Mouse (Mus musculus) liver, embryonic 14.5 days (tissue): ENCODE results near the gene Pms1. TPM values are rescaled to one million over a fixed set of nuclear protein-coding genes. Genes with fewer than 3 reads are reported as not detected.
"Not testable (repeated sequence)": the region's sequence is repeated elsewhere in the genome, so short reads cannot be mapped to it uniquely, and the experiment has no call there.

Source experiments
- ATAC-seq: fragments of 200-750 bp; cut with Nextera tagmentation; 2 replicates; pipeline ENCODE4 v1.8.0; 2017; ENCODE audit warnings: moderate number of reproducible peaks, mild to moderate bottlenecking, moderate library complexity; ENCODE audit not compliant: insufficient read depth
- DNase-seq, 3 experiments: peaks; one replicate each; pipeline ENCODE4 v3.0.0-alpha.2; 2012 to 2013; ENCODE audit warnings: low read depth in 3 of 3, low spot score in 3 of 3
- H3K27ac ChIP-seq: fragments of 300-500 bp; sonication (generic); 2 replicates; pipeline ENCODE4 v1.5.1; 2014; ENCODE audit warnings: moderate library complexity, mild to moderate bottlenecking, control low read depth, inconsistent platforms
- H3K27me3 ChIP-seq: fragments of 300-500 bp; sonication (generic); 2 replicates; pipeline ENCODE4 v1.6.1; 2014; ENCODE audit warnings: mild to moderate bottlenecking, low read length, moderate library complexity; ENCODE audit not compliant: control insufficient read depth, insufficient read depth
- H3K36me3 ChIP-seq: fragments of 300-500 bp; sonication (generic); replicated peaks from 2 replicates; pipeline ENCODE4 v1.6.1; 2014; ENCODE audit warnings: low read depth; ENCODE audit not compliant: control insufficient read depth, insufficient read depth
- H3K4me1 ChIP-seq, 2 experiments: fragments of 200-500 bp in 1 of 2; fragments of 300-500 bp in 1 of 2; sonication (generic) in 1 of 2; replicated peaks; 2 replicates each; pipeline ENCODE4 v1.6.1; 2012 to 2014; ENCODE audit warnings: antibody characterized with exemption in 1 of 2, inconsistent platforms in 1 of 2, low read length in 1 of 2; ENCODE audit not compliant: control insufficient read depth in 2 of 2, insufficient read depth in 2 of 2
- H3K4me2 ChIP-seq: fragments of 300-500 bp; sonication (generic); 2 replicates; pipeline ENCODE4 v1.6.1; 2014; ENCODE audit warnings: low read depth, mild to moderate bottlenecking, control low read depth, moderate library complexity
- H3K4me3 ChIP-seq, 2 experiments: fragments of 200-500 bp in 1 of 2; fragments of 300-500 bp in 1 of 2; sonication (generic) in 1 of 2; 2 replicates each; pipeline ENCODE4 v1.5.1; 2012 to 2014; ENCODE audit warnings: low read depth in 2 of 2, low read length in 2 of 2, mild to moderate bottlenecking in 2 of 2, control low read depth in 1 of 2, inconsistent platforms in 1 of 2, moderate library complexity in 1 of 2; ENCODE audit not compliant: insufficient read depth in 1 of 2
- H3K9ac ChIP-seq: fragments of 300-500 bp; sonication (generic); replicated peaks from 2 replicates; pipeline ENCODE4 v1.6.1; 2014; ENCODE audit warnings: mild to moderate bottlenecking, control low read depth, moderate library complexity
- H3K9me3 ChIP-seq: fragments of 300-500 bp; sonication (generic); 2 replicates; pipeline ENCODE4 v1.6.1; 2016; ENCODE audit warnings: low read length, mixed read lengths; ENCODE audit not compliant: control insufficient read depth
- CTCF ChIP-seq: IDR thresholded peaks from 2 replicates; pipeline ENCODE4 v1.5.1; 2016; ENCODE audit warnings: antibody characterized with exemption, low read depth, control low read depth
- EP300 ChIP-seq: IDR thresholded peaks from 2 replicates; pipeline ENCODE4 v1.6.1; 2016; ENCODE audit warnings: antibody characterized with exemption, low read depth
- WGBS: fragments of 180-500 bp; shearing (Covaris S2); extraction: QIAGEN DNeasy Blood & Tissue Kit; methylation state at CpG from one replicate; pipeline ENCODE4 v1.1.7; 2014; ENCODE audit not compliant: insufficient replicate concordance; 5-methylcytosine and 5-hydroxymethylcytosine counted together
- polyA plus RNA-seq, 2 experiments: library from polyadenylated mRNA; depleted of rRNA in 1 of 2; stranded (reverse) in 1 of 2; unstranded in 1 of 2; fragments of >200 nt; fragmentation: Nextera tagmentation in 1 of 2; extraction: Ambion mirVana in 1 of 2; gene quantifications; 2 replicates each; pipeline versions ENCODE4 v1.2.1 to v1.2.3; 2012 to 2014

The Pms1 gene
- polyA plus RNA-seq, 2 experiments = 3.1 to 8.2 TPM

GRCm38 (mm10) chr1:53312989-53313967, 16.5 kb upstream of the Pms1 start, which contains the start of gene Osgepl1:
Gene Osgepl1 (plus strand): TSS chr1:53313624.
- peak within 1 kb of the TSS; percentile 88 for H3K9ac ChIP-seq
- H3K4me3 ChIP-seq = peak within 1 kb of the TSS; percentile 81 to 99
- H3K36me3 ChIP-seq = peaks cover 5% of the 10 kb centered on the region
- no peaks in the 10 kb centered on the region for H3K9me3 ChIP-seq
- WGBS = 2% methylated on average over 27 of the region's 27 CpGs
- H3K27ac ChIP-seq = peak within 1 kb of the TSS; percentile 86
- DNase-seq (peak; percentile 65 to 76 (median 68)), ATAC-seq (peak; percentile 94)
- TF ChIP-seq EP300 = no peak
- TF ChIP-seq CTCF = peak; percentile 39; the same call in 1 of the 2 replicates
- no peaks in the 10 kb centered on the region for H3K27me3 ChIP-seq
- H3K4me1 ChIP-seq = peaks cover 0 to 4% of the 10 kb centered on the region in 2 experiments; a peak in 2 of 4 replicates
- H3K4me2 ChIP-seq = peak within 1 kb of the TSS; percentile 84

GRCm38 (mm10) chr1:53300506-53300905, 3.7 kb upstream of the Pms1 start:
- no peak for DNase-seq
- 68% methylated on average over 4 of the region's 4 CpGs for WGBS
- Histone ChIP-seq H3K9ac (no peak overlapping the region), H3K4me1 (peaks cover 5 to 6% of the 10 kb centered on the region in 2 experiments), H3K9me3 (no peaks in the 10 kb centered on the region), H3K36me3 (no peaks in the 10 kb centered on the region; the same call in none of the 2 replicates), H3K27ac (no peak overlapping the region), H3K27me3 (no peaks in the 10 kb centered on the region), H3K4me3 (no peak overlapping the region), H3K4me2 (no peak overlapping the region)
- no peak for ATAC-seq
- TF ChIP-seq EP300 (no peak), CTCF (no peak)

DNA sequence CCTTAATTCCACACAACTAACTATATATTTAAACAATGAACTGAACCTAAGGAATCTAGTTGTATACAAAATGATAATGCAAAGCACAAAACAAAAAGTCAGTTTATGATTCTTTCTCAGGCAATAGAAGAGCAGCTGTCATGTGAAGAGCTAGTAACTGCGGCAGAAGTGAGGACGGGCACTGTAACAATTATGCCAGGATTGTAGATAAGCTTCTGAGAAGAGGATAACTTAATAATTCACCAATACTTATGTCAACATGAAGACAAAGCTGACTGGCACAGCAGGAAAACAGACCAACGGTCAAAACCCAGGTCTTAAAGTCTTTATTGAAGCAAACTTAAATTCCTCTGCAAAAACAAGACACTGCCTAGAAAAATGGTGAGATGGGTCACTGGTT, 5.6 kb downstream of the Pms1 start:
- peaks cover 3% of the 10 kb centered on the region in 2 experiments; a peak in 2 of 4 replicates for H3K4me1 ChIP-seq
- 71% methylated on average over 3 of the region's 3 CpGs for WGBS
- H3K36me3 ChIP-seq = no peaks in the 10 kb centered on the region; the same call in 1 of the 2 replicates
- ATAC-seq (no peak), DNase-seq (no peak)
- TF ChIP-seq EP300 (no peak), CTCF (no peak)
- no peak overlapping the region for H3K27ac ChIP-seq
- no peak overlapping the region for H3K4me2 ChIP-seq
- H3K9me3 ChIP-seq = no peaks in the 10 kb centered on the region
- H3K4me3 ChIP-seq = no peak overlapping the region
- H3K9ac ChIP-seq = no peak overlapping the region
- no peaks in the 10 kb centered on the region for H3K27me3 ChIP-seq

GRCm38 (mm10) chr1:53272646-53273045, 24.2 kb downstream of the Pms1 start:
- ATAC-seq (no peak), DNase-seq (no peak)
- Histone ChIP-seq H3K9ac (no peak overlapping the region), H3K4me2 (no peak overlapping the region), H3K9me3 (no peaks in the 10 kb centered on the region), H3K36me3 (no peaks in the 10 kb centered on the region), H3K27ac (no peak overlapping the region), H3K27me3 (no peaks in the 10 kb centered on the region), H3K4me1 (no peaks in the 10 kb centered on the region), H3K4me3 (no peak overlapping the region)
- no peak for TF ChIP-seq EP300
- TF ChIP-seq CTCF = peak; percentile 39

DNA sequence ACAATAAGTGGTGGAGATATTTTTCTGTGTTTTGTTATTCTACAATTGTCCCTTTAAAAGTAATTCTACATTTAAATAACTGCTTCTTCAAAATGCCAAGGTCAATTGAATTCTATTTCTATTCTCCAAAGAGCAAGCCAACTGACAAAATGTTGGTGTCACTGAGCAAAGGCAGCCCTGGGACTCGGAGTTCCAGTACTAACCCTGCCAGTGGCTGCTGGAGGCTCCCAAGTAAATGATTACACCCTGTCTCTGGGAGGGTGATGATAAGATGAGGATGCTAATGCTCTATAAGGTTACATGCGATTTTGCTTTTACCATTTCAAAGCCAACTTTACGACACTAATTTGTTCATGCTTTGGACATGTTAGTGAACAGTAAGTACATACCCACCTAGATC, 26.9 kb downstream of the Pms1 start:
- no peaks in the 10 kb centered on the region for H3K27me3 ChIP-seq
- H3K27ac ChIP-seq = no peak overlapping the region
- H3K4me1 ChIP-seq = no peaks in the 10 kb centered on the region
- no peak overlapping the region for H3K4me3 ChIP-seq
- H3K4me2 ChIP-seq = no peak overlapping the region
- no peak for TF ChIP-seq CTCF
- TF ChIP-seq EP300 = no peak
- DNase-seq (no peak), ATAC-seq (no peak)
- no peaks in the 10 kb centered on the region; the same call in 1 of the 2 replicates for H3K36me3 ChIP-seq
- H3K9me3 ChIP-seq = no peaks in the 10 kb centered on the region
- no peak overlapping the region for H3K9ac ChIP-seq
- 59% methylated on average over 3 of the region's 3 CpGs for WGBS

- H3K27ac ChIP-seq, H3K9ac ChIP-seq, H3K4me1 ChIP-seq, ATAC-seq, H3K36me3 ChIP-seq, H3K9me3 ChIP-seq, DNase-seq, H3K4me3 ChIP-seq, H3K27me3 ChIP-seq, H3K4me2 ChIP-seq: not testable (repeated sequence)
Observed at GRCm38 (mm10) chr1:53264958-53265612, 31.7 kb downstream of the Pms1 start.
